Mouse (Mus musculus) E14TG2a.4 (cell line): ENCODE results near the gene Aspm.

Source experiments
- CTCF ChIP-seq: conservative IDR thresholded peaks from 2 replicates; pipeline ENCODE4 v1.5.1; 2014; ENCODE audit warnings: low read length
- NANOG ChIP-seq: IDR thresholded peaks from 2 replicates; pipeline ENCODE4 v1.6.1; 2014; ENCODE audit warnings: borderline replicate concordance, low read length, mixed read lengths
- POU5F1 ChIP-seq: IDR thresholded peaks from 2 replicates; pipeline ENCODE4 v1.6.1; 2014; ENCODE audit warnings: low read length, borderline replicate concordance

- TF ChIP-seq CTCF (no peak), NANOG (no peak), POU5F1 (no peak)
These were observed 33.1 kb upstream of the Aspm start for GRCm38 (mm10) chr1:139421521-139421874.
